Mouse (Mus musculus): Measurements from ENCODE around the gene Ciapin1. TPM values are rescaled to one million over a fixed set of nuclear protein-coding genes. Genes with fewer than 3 reads are reported as not detected.

The Ciapin1 gene
- polyA plus RNA-seq, 1 experiment from 2014 or later, result 39.4 TPM

GRCm38 (mm10) chr8:94826210-94826609, 11.9 kb downstream of the Ciapin1 start:
- Histone ChIP-seq H3K9me3 (ENCODE audit: low read length) (no peaks in the 10 kb centered on the region), H3K27ac (ENCODE audit: low read depth) (no peak overlapping the region), H3K4me3 (ENCODE audit: low read depth, low read length) (no peak overlapping the region), H3K36me3 (replicated peaks; ENCODE audit: insufficient read depth, low read length) (peaks cover 76% of the 10 kb centered on the region), H3K9ac (replicated peaks) (no peak overlapping the region), H3K27me3 (ENCODE audit: insufficient read depth, low read length) (no peaks in the 10 kb centered on the region), H3K4me1 (ENCODE audit: insufficient read depth) (no peaks in the 10 kb centered on the region), H3K4me2 (ENCODE audit: low read depth, low read length) (no peak overlapping the region)
- WGBS (ENCODE audit: insufficient replicate concordance), result 92% methylated on average over 5 of the region's 5 CpGs
- TF ChIP-seq CTCF (IDR thresholded peaks at IDR 0.05; ENCODE audit: low read depth) (no peak), EP300 (IDR thresholded peaks at IDR 0.05; ENCODE audit: low read depth) (no peak)
- ATAC-seq (no peak), DNase-seq (no peak)

- Histone ChIP-seq H3K4me1 (ENCODE audit: insufficient read depth) (0 out of 2 replicates have a peak, but pooled peaks cover under 1% of the 10 kb centered on the region), H3K4me2 (ENCODE audit: low read depth, low read length) (no peak overlapping the region), H3K36me3 (replicated peaks; ENCODE audit: insufficient read depth, low read length) (peaks cover 71% of the 10 kb centered on the region), H3K27ac (ENCODE audit: low read depth) (no peak overlapping the region), H3K9me3 (ENCODE audit: low read length) (no peaks in the 10 kb centered on the region), H3K4me3 (ENCODE audit: low read depth, low read length) (no peak overlapping the region), H3K9ac (replicated peaks) (no peak overlapping the region), H3K27me3 (ENCODE audit: insufficient read depth, low read length) (no peaks in the 10 kb centered on the region)
- 82% methylated on average over 6 of the region's 6 CpGs for WGBS (ENCODE audit: insufficient replicate concordance)
- TF ChIP-seq CTCF (IDR thresholded peaks at IDR 0.05; ENCODE audit: low read depth), result no peak
- no peak for TF ChIP-seq EP300 (IDR thresholded peaks at IDR 0.05; ENCODE audit: low read depth)
- ATAC-seq, result no peak
- DNase-seq, result no peak
Observed at GRCm38 (mm10) chr8:94825170-94825569, 13.0 kb downstream of the Ciapin1 start.

GRCm38 (mm10) chr8:94822637-94823560, 15.3 kb downstream of the Ciapin1 start:
- Histone ChIP-seq H3K4me1 (ENCODE audit: insufficient read depth) (0 out of 2 replicates have a peak, but pooled peaks cover 5% of the 10 kb centered on the region), H3K27ac (ENCODE audit: low read depth) (no peak overlapping the region), H3K27me3 (ENCODE audit: insufficient read depth, low read length) (no peaks in the 10 kb centered on the region), H3K9me3 (ENCODE audit: low read length) (no peaks in the 10 kb centered on the region), H3K4me3 (ENCODE audit: low read depth, low read length) (no peak overlapping the region), H3K9ac (replicated peaks) (no peak overlapping the region), H3K36me3 (replicated peaks; ENCODE audit: insufficient read depth, low read length) (peaks cover 58% of the 10 kb centered on the region), H3K4me2 (ENCODE audit: low read depth, low read length) (no peak overlapping the region)
- DNase-seq (peak; percentile 76), ATAC-seq (peak; percentile 69)
- TF ChIP-seq EP300 (IDR thresholded peaks at IDR 0.05; ENCODE audit: low read depth) (no peak), CTCF (IDR thresholded peaks at IDR 0.05; ENCODE audit: low read depth) (peak; percentile 89)
- WGBS (ENCODE audit: insufficient replicate concordance), result 85% methylated on average over 23 of the region's 23 CpGs

GRCm38 (mm10) chr8:94821381-94821780, 16.8 kb downstream of the Ciapin1 start:
- Histone ChIP-seq H3K27ac (ENCODE audit: low read depth) (no peak overlapping the region), H3K9ac (replicated peaks) (no peak overlapping the region), H3K36me3 (replicated peaks; ENCODE audit: insufficient read depth, low read length) (peaks cover 47% of the 10 kb centered on the region), H3K9me3 (ENCODE audit: low read length) (no peaks in the 10 kb centered on the region), H3K4me3 (ENCODE audit: low read depth, low read length) (no peak overlapping the region), H3K4me1 (ENCODE audit: insufficient read depth) (0 out of 2 replicates have a peak, but pooled peaks cover 5% of the 10 kb centered on the region), H3K4me2 (ENCODE audit: low read depth, low read length) (no peak overlapping the region), H3K27me3 (ENCODE audit: insufficient read depth, low read length) (no peaks in the 10 kb centered on the region)
- no peak for DNase-seq
- no peak for TF ChIP-seq CTCF (IDR thresholded peaks at IDR 0.05; ENCODE audit: low read depth)
- no peak for TF ChIP-seq EP300 (IDR thresholded peaks at IDR 0.05; ENCODE audit: low read depth)
- ATAC-seq, result no peak
- 86% methylated on average over 2 of the region's 2 CpGs for WGBS (ENCODE audit: insufficient replicate concordance)

GRCm38 (mm10) chr8:94820553-94820952, 17.6 kb downstream of the Ciapin1 start:
- 85% methylated on average over 7 of the region's 7 CpGs for WGBS (ENCODE audit: insufficient replicate concordance)
- Histone ChIP-seq H3K4me1 (ENCODE audit: insufficient read depth) (0 out of 2 replicates have a peak, but pooled peaks cover 5% of the 10 kb centered on the region), H3K4me3 (ENCODE audit: low read depth, low read length) (no peak overlapping the region), H3K27me3 (ENCODE audit: insufficient read depth, low read length) (no peaks in the 10 kb centered on the region), H3K4me2 (ENCODE audit: low read depth, low read length) (no peak overlapping the region), H3K36me3 (replicated peaks; ENCODE audit: insufficient read depth, low read length) (peaks cover 39% of the 10 kb centered on the region), H3K9me3 (ENCODE audit: low read length) (no peaks in the 10 kb centered on the region), H3K27ac (ENCODE audit: low read depth) (no peak overlapping the region), H3K9ac (replicated peaks) (no peak overlapping the region)
- no peak for TF ChIP-seq CTCF (IDR thresholded peaks at IDR 0.05; ENCODE audit: low read depth)
- no peak for ATAC-seq
- no peak for DNase-seq

GRCm38 (mm10) chr8:94819671-94820179, 18.4 kb downstream of the Ciapin1 start:
- H3K4me2 ChIP-seq (ENCODE audit: low read depth, low read length), result no peak overlapping the region
- H3K27me3 ChIP-seq (ENCODE audit: insufficient read depth, low read length), result no peaks in the 10 kb centered on the region
- no peak overlapping the region for H3K27ac ChIP-seq (ENCODE audit: low read depth)
- 45% methylated on average over 6 of the region's 6 CpGs for WGBS (ENCODE audit: insufficient replicate concordance)
- DNase-seq (no peak), ATAC-seq (peak; percentile 48; the same call in 1 of the 2 replicates)
- no peak overlapping the region for H3K4me3 ChIP-seq (ENCODE audit: low read depth, low read length)
- peaks cover 32% of the 10 kb centered on the region for H3K36me3 ChIP-seq (replicated peaks; ENCODE audit: insufficient read depth, low read length)
- H3K9ac ChIP-seq (replicated peaks), result no peak overlapping the region
- no peaks in the 10 kb centered on the region for H3K9me3 ChIP-seq (ENCODE audit: low read length)
- 0 out of 2 replicates have a peak, but pooled peaks cover 5% of the 10 kb centered on the region for H3K4me1 ChIP-seq (ENCODE audit: insufficient read depth)
- TF ChIP-seq EP300 (IDR thresholded peaks at IDR 0.05; ENCODE audit: low read depth) (no peak), CTCF (IDR thresholded peaks at IDR 0.05; ENCODE audit: low read depth) (no peak)
